Mouse (Mus musculus) left cerebral cortex, postnatal 36 days (tissue): ENCODE measurements at regions not wholly inside any gene's neighbourhood (a gene's known extent, or its start where the extent isn't known, plus 50 kb on each side); places are given as distances from the start of the nearest gene placed in this dataset.
"Not testable (repeated sequence)": the region's sequence is repeated elsewhere in the genome, so short reads cannot be mapped to it uniquely, and the experiment has no call there.

Experiments
- DNase-seq, 2 experiments: peaks; one replicate each; pipeline ENCODE4 v3.0.0; 2021 to 2022; ENCODE audit warnings: low spot score in 2 of 2, mixed read lengths in 1 of 2
- intact Hi-C: fragments of 180-260 bp; cut with DNase I; formaldehyde crosslinking; loops from one replicate; pipeline ENCODE4 v1.15.1; 2025

- DNase-seq: peak in 1 of 2 experiments; percentile 3
- intact Hi-C loops: no loop called here
Measured at GRCm38 (mm10) chr10:114265927-114266326, 536.2 kb downstream of the Trhde start.

GRCm38 (mm10) chr10:114241606-114242005 is 560.5 kb downstream of the Trhde start:
- DNase-seq: no peak
- intact Hi-C loops: no loop called here

- no peak for DNase-seq
- intact Hi-C loops: no loop called here
Measured at GRCm38 (mm10) chr10:114227635-114228034, 574.5 kb downstream of the Trhde start.

GRCm38 (mm10) chr10:114201583-114201982 is 600.5 kb downstream of the Trhde start:
- intact Hi-C loops: no loop called here
- no peak for DNase-seq

GRCm38 (mm10) chr10:114200939-114201338 is 601.2 kb downstream of the Trhde start:
- no peak for DNase-seq
- intact Hi-C loops: no loop called here

GRCm38 (mm10) chr10:114186287-114186686 is 615.8 kb downstream of the Trhde start:
- no peak for DNase-seq
- intact Hi-C loops: no loop called here

GRCm38 (mm10) chr10:114143345-114143744 is 658.8 kb downstream of the Trhde start:
- intact Hi-C loops, DNase-seq: not testable (repeated sequence)

- intact Hi-C loops: no loop called here
- no peak for DNase-seq
Measured at GRCm38 (mm10) chr10:114137924-114138323, 664.2 kb downstream of the Trhde start.

GRCm38 (mm10) chr10:114137095-114137494 is 665.0 kb downstream of the Trhde start:
- no peak for DNase-seq
- intact Hi-C loops: no loop called here
